Mouse (Mus musculus) sigmoid colon, adult 10 weeks (tissue): ENCODE data around the gene Kif23. TPM values are rescaled to one million over a fixed set of nuclear protein-coding genes. Genes with fewer than 3 reads are reported as not detected.

Experiments
- polyA plus RNA-seq: library from polyadenylated mRNA; stranded (reverse); fragments of 350-450 nt; fragmentation: Illumina TruSeq; extraction: RNeasy Lipid Tissue Mini Kit (QIAGEN cat#74804); gene quantifications from one replicate; pipeline ENCODE4 v1.2.3, GENCODE M21; 2014; ENCODE audit warnings: low read depth, low replicate concordance

Gene Kif23
- 43.5 TPM for polyA plus RNA-seq

GRCm38 (mm10) chr9:61946623-61947401 lies at the start of gene Kif23:
Gene Kif23, minus strand, starts transcription at chr9:61946774.

DNA sequence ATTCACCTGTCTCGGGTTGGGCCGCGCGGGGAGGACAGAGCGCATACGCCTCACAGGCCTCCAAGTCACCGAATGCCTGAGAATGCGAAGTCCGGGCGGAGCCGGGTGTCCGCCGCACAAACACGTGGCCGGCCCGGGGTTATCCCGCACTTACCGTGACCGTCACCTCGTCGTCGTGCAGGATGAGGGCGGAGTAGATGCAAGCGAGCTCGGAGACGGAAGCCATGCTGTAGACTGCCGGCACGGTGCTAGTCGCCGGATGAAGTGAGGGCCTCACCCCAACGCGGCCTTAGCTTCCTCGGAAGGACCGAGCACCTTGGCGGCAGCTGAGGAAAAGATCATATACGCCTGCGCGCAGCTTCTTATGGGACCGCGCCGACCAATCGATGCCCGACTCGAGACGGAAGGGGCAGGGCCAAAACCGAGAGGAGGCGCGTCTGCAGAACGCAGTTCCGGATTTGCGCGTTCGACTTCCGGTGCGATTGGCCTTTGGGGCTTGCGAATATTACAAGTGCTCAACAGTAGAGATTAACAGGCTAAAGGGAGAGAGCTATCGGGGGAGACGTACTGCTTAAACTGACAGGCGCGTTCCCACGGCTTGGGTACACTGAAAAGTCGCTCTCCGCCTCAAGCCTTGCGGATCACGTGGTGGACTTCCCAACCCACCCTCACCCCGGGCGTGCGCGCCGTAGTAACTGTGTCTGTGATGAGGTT lies 32.2 kb downstream of the Kif23 start, which contains the start of gene Rplp1:
Gene Rplp1 (minus strand): TSS at position 340 of the 714 bp plus-strand sequence.

Other genes starting within 250 kb of the Kif23 start
- 71.8 TPM for gene Rplp1, start 32.2 kb downstream of the Kif23 start, polyA plus RNA-seq
- 20.5 TPM for gene Paqr5, start 80.1 kb upstream of the Kif23 start, polyA plus RNA-seq
- gene Glce, start 175.9 kb upstream of the Kif23 start, polyA plus RNA-seq: 41.8 TPM